Mouse (Mus musculus) bone marrow macrophage, adult 2 months (primary cell): ENCODE measurements at regions not wholly inside any gene's neighbourhood (a gene's known extent, or its start where the extent isn't known, plus 50 kb on each side); places are given as distances from the start of the nearest gene placed in this dataset.

Experiments
- CTCF ChIP-seq: IDR thresholded peaks from 2 replicates; pipeline ENCODE4 v1.5.1; 2012; ENCODE audit warnings: low read depth, mild to moderate bottlenecking, low read length, moderate library complexity
- POLR2A ChIP-seq: IDR thresholded peaks from 2 replicates; pipeline ENCODE4 v1.6.1; 2012; ENCODE audit warnings: mild to moderate bottlenecking, low read depth, low read length, borderline replicate concordance

- no peak for TF ChIP-seq CTCF
- TF ChIP-seq POLR2A = no peak
Observed at GRCm38 (mm10) chr5:33537017-33537416, 92.4 kb downstream of the Fam53a start.
